Mouse (Mus musculus): ENCODE measurements around the gene Tlr5.

DNA sequence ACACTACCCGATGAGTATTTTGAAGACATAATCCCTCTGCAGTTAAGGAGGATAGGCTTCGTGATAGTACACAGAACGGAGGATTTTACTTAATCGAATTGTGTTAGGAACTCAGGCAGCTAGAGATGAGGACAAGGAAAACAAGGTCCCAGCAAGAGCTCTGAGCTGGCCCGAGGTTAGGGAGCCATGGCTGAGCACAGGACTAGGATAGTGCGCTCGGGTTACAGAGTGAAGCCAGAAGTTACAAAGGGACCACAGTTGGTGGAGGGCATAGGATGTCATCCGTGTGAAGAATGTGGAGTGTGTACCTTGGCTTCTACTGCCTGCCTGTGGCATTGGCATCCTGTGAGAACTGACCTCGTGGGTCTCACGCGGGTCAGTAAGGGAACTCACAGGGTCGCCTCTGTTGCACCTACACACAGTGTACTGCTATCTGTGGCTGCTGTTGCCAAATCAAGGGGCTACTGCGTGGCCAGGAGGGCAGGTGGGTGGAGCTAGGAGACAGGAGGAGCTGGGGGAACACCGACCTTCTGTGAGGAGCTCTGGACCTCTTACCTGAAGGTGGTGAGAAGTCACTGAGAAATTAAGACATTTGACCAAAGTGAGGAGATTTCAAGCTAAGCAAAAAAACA is 29.0 kb downstream of the Tlr5 start:
- no peak for TF ChIP-seq CTCF (IDR thresholded peaks at IDR 0.05; ENCODE audit: low read depth)
- no peak for TF ChIP-seq EP300 (IDR thresholded peaks at IDR 0.05; ENCODE audit: low read depth)
